Comparison of ENCODE assay signal across 32 mouse cellular contexts in the genomic region with DNA sequence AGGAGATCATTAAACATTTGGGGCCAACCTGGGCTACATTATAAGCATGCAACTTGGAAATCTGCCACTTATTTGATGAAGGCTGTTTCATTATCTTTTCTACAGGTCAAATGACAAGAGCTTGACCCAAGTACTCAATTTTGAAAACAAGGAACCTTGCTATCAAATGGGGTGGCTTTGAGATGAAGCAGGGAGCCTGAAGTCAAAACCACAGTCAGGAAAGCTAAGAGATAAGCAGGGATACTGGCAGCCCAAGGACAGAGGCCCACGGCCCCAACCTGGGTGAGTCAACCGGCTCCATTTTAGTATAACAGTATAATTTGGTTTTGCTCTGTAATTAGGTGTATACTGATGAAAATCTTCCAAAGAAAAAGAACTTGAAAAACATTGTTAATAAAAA. TPM values are rescaled to one million over a fixed set of nuclear protein-coding genes. Genes with fewer than 3 reads are reported as not detected.
"Had no signal": no experiment of that assay in that cellular context is flagged by ENCODE, and none has a peak within 500 bp of the region (broad histone marks: within the 10 kb centered on the region; RNA-seq: fewer than 3 reads in every experiment).

No protein-coding gene starts in this region.

- H3K9me3 ChIP-seq: heart, embryonic 10.5 days; heart, embryonic 12.5 days; hindbrain, embryonic 10.5 days; hindbrain, embryonic 12.5 days; intestine, embryonic 15.5 days; kidney, embryonic 15.5 days; limb, embryonic 10.5 days; limb, embryonic 12.5 days; liver, embryonic 13.5 days; liver, embryonic 15.5 days had no signal

- H3K27ac ChIP-seq: gastrocnemius, adult 2 months; heart, adult 2 months; heart, embryonic 10.5 days; hindbrain, embryonic 10.5 days; hindbrain, embryonic 12.5 days; hindbrain, embryonic 14.5 days; intestine, embryonic 15.5 days; kidney, embryonic 15.5 days; kidney, postnatal 0 days; limb, embryonic 10.5 days; limb, embryonic 12.5 days; liver, embryonic 13.5 days; liver, embryonic 15.5 days had no signal

- ATAC-seq: hindbrain, embryonic 16.5 days; inflammation-experienced regulatory T-cells, adult 6 months; intestine, embryonic 15.5 days; intestine, postnatal 0 days had no signal

- H3K4me3 ChIP-seq: gastrocnemius, adult 2 months; heart, adult 2 months; heart, embryonic 10.5 days; heart, embryonic 12.5 days; hindbrain, embryonic 10.5 days; hindbrain, embryonic 12.5 days; intestine, embryonic 15.5 days; kidney, embryonic 15.5 days; limb, embryonic 10.5 days; limb, embryonic 12.5 days; liver, embryonic 13.5 days; liver, embryonic 15.5 days had no signal

- H3K4me1 ChIP-seq: heart, embryonic 10.5 days; hindbrain, embryonic 10.5 days; hindbrain, embryonic 12.5 days; intestine, embryonic 15.5 days; kidney, embryonic 15.5 days; limb, embryonic 10.5 days; limb, embryonic 12.5 days; liver, embryonic 15.5 days had no signal

- DNase-seq: gastrocnemius, adult 2 months; gastrocnemius, postnatal 10 days; gastrocnemius, postnatal 25 days; heart, adult 2 months; heart, postnatal 10 days; heart, postnatal 4 days; kidney, adult 18-20 months; kidney, adult 8-10 months; kidney, postnatal 14 days; kidney, postnatal 36 days; layer of hippocampus, adult 9-11 months; layer of hippocampus, postnatal 36 days; liver, embryonic 13.5 days had no signal

- H3K36me3 ChIP-seq: intestine, embryonic 15.5 days; liver, embryonic 13.5 days; liver, embryonic 15.5 days had no signal

- H3K9ac ChIP-seq: heart, embryonic 12.5 days; hindbrain, embryonic 12.5 days; hindbrain, embryonic 14.5 days; intestine, embryonic 15.5 days; kidney, embryonic 15.5 days; limb, embryonic 12.5 days; liver, embryonic 13.5 days; liver, embryonic 15.5 days had no signal

- H3K4me2 ChIP-seq: heart, embryonic 12.5 days; hindbrain, embryonic 12.5 days; hindbrain, embryonic 14.5 days; intestine, embryonic 15.5 days; kidney, embryonic 15.5 days; limb, embryonic 12.5 days; liver, embryonic 13.5 days; liver, embryonic 15.5 days had no signal

- H3K27me3 ChIP-seq: heart, embryonic 12.5 days; hindbrain, embryonic 12.5 days; intestine, embryonic 15.5 days; kidney, embryonic 15.5 days; limb, embryonic 12.5 days; liver, embryonic 13.5 days; liver, embryonic 15.5 days had no signal

RNA-seq across cellular contexts. Expression of a gene that starts 28.3 kb away (rescaled TPM):
- total RNA-seq: granulocyte monocyte progenitor cell, adult 5-6 weeks; heart, adult 2 months; heart, postnatal 25 days; liver, adult 2 months had no signal
- polyA plus RNA-seq: liver, adult 2 months had no signal

RNA-seq across cellular contexts. Expression of a gene that starts 35.4 kb away (rescaled TPM):
- total RNA-seq: granulocyte monocyte progenitor cell, adult 5-6 weeks; layer of hippocampus, adult 18-20 months; layer of hippocampus, postnatal 36 days; left cerebral cortex, postnatal 36 days had no signal
- polyA plus RNA-seq: inflammation-experienced regulatory T-cells, adult 6 months; liver, adult 2 months had no signal
